Mouse (Mus musculus) frontal cortex, postnatal 36 days (tissue): ENCODE measurements around the gene Sh3gl2.

ENCODE experiments used
- DNase-seq, 2 experiments: peaks; one replicate each; pipeline ENCODE4 v3.0.0; 2022; ENCODE audit warnings: low spot score in 2 of 2

Gene Sh3gl2

GRCm38 (mm10) chr4:85205071-85205635, at the start of gene Sh3gl2:
TSS of gene Sh3gl2 (plus strand) at chr4:85205126.
- DNase-seq = peak; percentile 79 to 83

GRCm38 (mm10) chr4:85161156-85161555, 43.8 kb upstream of the Sh3gl2 start:
- no peak for DNase-seq

GRCm38 (mm10) chr4:85162468-85163312, 42.2 kb upstream of the Sh3gl2 start:
- DNase-seq = peak; percentile 44 to 48

- no peak for DNase-seq
Measured at GRCm38 (mm10) chr4:85163313-85163615, 41.7 kb upstream of the Sh3gl2 start.

- DNase-seq = no peak
Measured at GRCm38 (mm10) chr4:85168001-85168400, 36.9 kb upstream of the Sh3gl2 start.

GRCm38 (mm10) chr4:85175466-85175865, 29.5 kb upstream of the Sh3gl2 start:
- peak; percentile 59 to 76 for DNase-seq

- DNase-seq = no peak
Measured at GRCm38 (mm10) chr4:85178394-85179051, 26.4 kb upstream of the Sh3gl2 start.

- DNase-seq = no peak
Measured at GRCm38 (mm10) chr4:85186011-85186410, 18.9 kb upstream of the Sh3gl2 start.

- peak; percentile 50 to 53 for DNase-seq
Measured at GRCm38 (mm10) chr4:85196201-85196600, 8.7 kb upstream of the Sh3gl2 start.

GRCm38 (mm10) chr4:85198431-85198830, 6.5 kb upstream of the Sh3gl2 start:
- DNase-seq = no peak

- no peak for DNase-seq
Measured at GRCm38 (mm10) chr4:85202582-85202981, 2.3 kb upstream of the Sh3gl2 start.

- peak in 1 of 2 experiments; percentile 50 for DNase-seq
Measured at GRCm38 (mm10) chr4:85205636-85206211, 798 bp downstream of the Sh3gl2 start.

GRCm38 (mm10) chr4:85206675-85207400, 1.9 kb downstream of the Sh3gl2 start:
- DNase-seq = peak in 1 of 2 experiments; percentile 4

GRCm38 (mm10) chr4:85207515-85207914, 2.6 kb downstream of the Sh3gl2 start:
- no peak for DNase-seq

- no peak for DNase-seq
Measured at GRCm38 (mm10) chr4:85208531-85208930, 3.6 kb downstream of the Sh3gl2 start.

GRCm38 (mm10) chr4:85210953-85211352, 6.0 kb downstream of the Sh3gl2 start:
- DNase-seq = no peak

- DNase-seq = no peak
Measured at GRCm38 (mm10) chr4:85217003-85217402, 12.1 kb downstream of the Sh3gl2 start.

GRCm38 (mm10) chr4:85222716-85223115, 17.8 kb downstream of the Sh3gl2 start:
- no peak for DNase-seq

GRCm38 (mm10) chr4:85226731-85227130, 21.8 kb downstream of the Sh3gl2 start:
- DNase-seq = peak in 1 of 2 experiments; percentile 61

- no peak for DNase-seq
Measured at GRCm38 (mm10) chr4:85227664-85228588, 23.0 kb downstream of the Sh3gl2 start.

- no peak for DNase-seq
Measured at GRCm38 (mm10) chr4:85228589-85228948, 23.6 kb downstream of the Sh3gl2 start.
